Mouse (Mus musculus): ENCODE data around the gene Asdurf. TPM values are rescaled to one million over a fixed set of nuclear protein-coding genes. Genes with fewer than 3 reads are reported as not detected.
"Not testable (repeated sequence)": the region's sequence is repeated elsewhere in the genome, so short reads cannot be mapped to it uniquely, and the experiment has no call there.

Gene Asdurf
- polyA plus RNA-seq (2016; fragmentation: Nextera tagmentation; extraction: Ambion mirVana): not detected in 2 replicates

DNA sequence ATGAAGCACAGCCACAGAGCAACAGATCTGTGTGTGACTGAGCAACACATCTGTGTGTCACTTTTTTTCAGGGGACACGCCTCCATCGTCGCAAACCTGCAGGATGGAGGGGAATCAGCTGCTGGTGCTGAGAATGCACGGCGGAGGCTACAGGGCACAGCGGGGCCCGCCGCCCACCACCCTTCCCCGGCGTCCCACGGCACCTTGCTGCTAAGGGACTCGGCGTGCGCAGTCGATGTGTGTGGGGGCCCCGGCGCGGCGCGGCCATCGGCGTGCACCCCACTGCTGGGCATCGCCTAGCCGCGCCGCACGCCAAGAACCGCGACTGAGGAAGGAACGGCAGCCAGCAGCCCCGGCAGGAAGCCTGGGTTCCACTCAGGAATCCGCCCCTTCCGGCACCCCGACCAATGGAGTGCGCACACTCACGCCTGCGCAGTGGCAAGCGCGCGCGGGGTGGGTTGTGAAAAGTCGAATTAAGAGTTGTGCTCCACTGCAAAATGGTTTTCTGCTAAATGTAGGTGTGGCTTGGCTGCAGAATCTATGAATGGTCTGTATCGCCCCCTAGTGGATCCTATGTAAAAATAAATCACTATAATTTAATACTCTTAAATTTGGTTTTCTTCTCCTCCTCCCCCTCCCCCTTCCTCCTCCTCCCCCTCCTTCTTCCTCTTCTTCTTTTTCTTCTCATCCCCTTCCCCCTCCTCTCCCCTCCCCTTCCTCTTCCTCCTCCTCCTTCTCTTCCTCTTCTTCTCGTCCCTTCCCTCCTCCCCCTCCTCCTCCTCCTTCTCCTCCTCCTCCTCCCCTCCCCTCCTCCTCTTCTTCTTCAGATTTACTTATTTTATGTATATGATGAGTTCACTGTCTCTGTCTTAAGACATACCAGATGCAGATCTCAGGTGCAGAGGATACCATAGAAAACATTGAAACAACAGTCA is at the start of gene Asdurf, which contains the start of the genes Gm28551 and Asnsd1:
Gene Asdurf, minus strand, starts transcription at position 293 of the 935 bp plus-strand sequence.
Gene Gm28551, minus strand, starts transcription at position 341 of the 935 bp plus-strand sequence.
Gene Asnsd1, minus strand, starts transcription at position 426 of the 935 bp plus-strand sequence.
- Histone ChIP-seq H3K27ac (peak within 1 kb of the TSS; percentile 95), H3K4me1 (peaks cover 7% of the 10 kb centered on the region), H3K4me3 (peak within 1 kb of the TSS; percentile 89), H3K36me3 (replicated peaks) (peaks cover 26% of the 10 kb centered on the region), H3K27me3 (ENCODE audit: poor library complexity, severe bottlenecking) (no peaks in the 10 kb centered on the region), H3K9me3 (peaks cover 7% of the 10 kb centered on the region; the same call in 1 of the 2 replicates)
- under 1% methylated on average over 43 of the region's 44 CpGs for WGBS
- peak; percentile 95 for DNase-seq (ENCODE audit: extremely low spot score, low spot score)

DNA sequence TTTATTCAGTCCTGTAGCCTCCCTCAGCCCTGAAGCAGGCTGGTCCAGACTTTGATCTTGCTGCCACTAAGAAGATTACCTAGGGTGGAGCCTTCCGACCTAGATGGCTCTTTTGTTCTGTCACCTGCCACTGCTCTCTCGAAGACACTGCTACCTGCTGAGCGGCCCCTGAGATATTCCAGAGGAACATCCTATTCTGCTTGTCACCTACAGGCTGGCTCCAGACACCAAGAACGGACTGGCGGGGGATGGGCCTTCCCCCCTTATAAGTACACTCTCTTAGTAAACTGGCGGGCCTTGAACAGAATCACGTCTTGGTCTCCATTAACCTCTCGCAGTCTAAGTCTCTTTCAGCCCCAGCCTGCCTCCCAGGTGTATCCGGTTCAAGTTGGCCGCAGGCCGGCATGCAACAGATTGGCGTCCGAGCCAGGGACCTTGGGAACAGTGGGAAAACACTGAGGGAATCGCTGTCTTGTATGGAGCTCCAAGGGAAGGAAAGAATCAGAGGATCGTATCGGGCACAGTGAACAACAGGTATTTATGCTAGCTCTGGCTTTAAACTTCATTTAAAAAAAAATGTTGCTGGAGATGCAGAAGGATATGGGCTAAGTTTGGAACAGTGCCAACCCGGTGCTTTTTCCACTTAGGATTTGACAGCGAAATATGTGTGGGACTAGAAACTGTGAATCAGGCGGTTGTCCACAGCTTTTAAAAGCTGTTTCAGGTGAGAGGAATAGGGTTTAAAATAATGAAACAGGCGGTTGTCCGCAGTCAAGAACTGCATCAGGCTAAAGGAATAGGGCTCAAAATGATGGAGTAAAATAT is 41.7 kb upstream of the Asdurf start:
- WGBS: 34% methylated on average over 21 of the region's 21 CpGs
- H3K4me3 ChIP-seq: peak overlapping the region; percentile 12; the same call in 1 of the 2 replicates
- not testable (repeated sequence) for H3K4me1 ChIP-seq

DNA sequence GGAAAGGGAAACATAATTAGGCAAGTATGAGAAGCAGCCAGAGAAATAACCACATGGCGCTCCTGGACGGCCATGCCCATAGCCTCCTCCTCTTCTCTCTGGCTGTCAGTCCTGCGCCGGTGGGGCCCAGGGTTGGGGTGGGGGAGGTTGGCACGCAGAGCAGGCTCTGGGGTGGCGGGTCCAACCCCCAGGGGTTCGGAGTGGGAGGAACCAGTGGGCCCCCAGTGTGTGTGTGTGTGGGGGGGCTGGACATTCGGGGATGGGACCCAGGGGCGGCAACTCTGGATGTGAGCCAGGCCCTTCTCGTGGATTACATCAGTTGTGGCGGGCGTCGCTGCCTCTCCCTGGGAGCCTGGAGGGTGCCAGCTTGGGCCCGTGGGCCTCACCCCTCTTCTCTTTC is 36.3 kb upstream of the Asdurf start:
- no peak overlapping the region for H3K27ac ChIP-seq
- WGBS: 98% methylated on average over 14 of the region's 14 CpGs
- no peak for DNase-seq (ENCODE audit: extremely low spot score, low spot score)
- H3K9me3 ChIP-seq: peaks cover 16% of the 10 kb centered on the region
- H3K4me3 ChIP-seq: no peak overlapping the region
- no peaks in the 10 kb centered on the region for H3K27me3 ChIP-seq (ENCODE audit: poor library complexity, severe bottlenecking)
- H3K4me1 ChIP-seq: peaks cover under 1% of the 10 kb centered on the region
- H3K36me3 ChIP-seq (replicated peaks): no peaks in the 10 kb centered on the region

More for the DNA sequence above, 41.7 kb upstream of the Asdurf start:
- not testable (repeated sequence) for H3K9me3 ChIP-seq; H3K36me3 ChIP-seq (replicated peaks); DNase-seq (ENCODE audit: extremely low spot score, low spot score); H3K27ac ChIP-seq; H3K27me3 ChIP-seq (ENCODE audit: poor library complexity, severe bottlenecking)

DNA sequence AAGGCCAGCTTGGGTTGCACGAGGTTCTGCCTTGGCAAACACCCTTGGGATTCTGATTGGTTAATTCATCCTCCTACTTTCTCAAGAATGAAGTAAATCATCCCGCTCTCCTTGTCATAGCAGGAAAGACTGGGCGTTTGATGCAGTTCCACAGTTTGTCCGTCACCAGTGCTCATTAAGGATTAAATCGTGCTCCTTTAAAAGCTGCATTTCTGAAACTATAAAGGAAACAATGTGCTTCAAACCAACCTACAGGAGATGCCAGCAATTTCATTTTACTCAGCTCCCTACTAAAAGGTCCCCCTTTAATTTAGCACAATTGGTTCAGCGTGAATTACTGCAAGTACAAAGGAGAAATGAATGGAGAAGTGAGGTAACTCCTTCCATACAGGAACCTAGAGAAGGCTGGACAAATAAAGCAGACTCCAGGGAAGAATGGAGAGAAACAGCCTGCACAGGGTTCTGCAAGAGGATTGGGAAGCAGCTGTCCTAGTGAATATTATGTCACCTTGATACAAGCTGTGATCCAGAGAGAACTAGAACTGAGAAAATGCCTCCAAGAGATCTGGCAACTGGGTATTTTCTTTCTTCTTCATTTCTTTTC is 31.8 kb upstream of the Asdurf start:
- WGBS: 71% methylated on average over 6 of the region's 6 CpGs
- no peaks in the 10 kb centered on the region for H3K27me3 ChIP-seq (ENCODE audit: poor library complexity, severe bottlenecking)
- H3K4me3 ChIP-seq: no peak overlapping the region
- no peaks in the 10 kb centered on the region for H3K4me1 ChIP-seq
- H3K9me3 ChIP-seq: peaks cover 7% of the 10 kb centered on the region
- no peak overlapping the region for H3K27ac ChIP-seq
- DNase-seq (ENCODE audit: extremely low spot score, low spot score): no peak
- no peaks in the 10 kb centered on the region for H3K36me3 ChIP-seq (replicated peaks)

DNA sequence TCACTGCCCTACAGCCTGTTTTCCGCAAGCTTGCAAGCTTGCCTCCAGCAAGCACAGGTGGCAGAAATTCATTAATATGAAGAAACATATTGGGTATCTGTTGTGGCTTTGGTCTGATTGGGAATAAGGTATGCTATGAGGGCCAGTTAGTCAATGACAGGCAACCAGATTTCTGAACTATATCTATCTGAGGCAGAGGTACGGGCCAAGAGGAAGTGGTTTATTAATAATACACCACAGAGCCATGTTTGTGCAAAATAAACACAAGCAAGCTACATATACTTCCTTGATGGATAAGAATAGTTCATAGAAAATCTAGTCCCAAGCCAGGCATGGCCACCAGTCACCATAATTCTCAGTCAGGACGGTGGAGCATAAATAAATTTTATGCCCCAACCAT is 25.3 kb upstream of the Asdurf start:
- Histone ChIP-seq H3K27me3 (ENCODE audit: poor library complexity, severe bottlenecking) (no peaks in the 10 kb centered on the region), H3K4me3 (no peak overlapping the region), H3K9me3 (no peaks in the 10 kb centered on the region), H3K27ac (no peak overlapping the region), H3K36me3 (replicated peaks) (no peaks in the 10 kb centered on the region), H3K4me1 (peaks cover 6% of the 10 kb centered on the region; the same call in 1 of the 2 replicates)
- WGBS: 76% methylated on average over 3 of the region's 3 CpGs
- DNase-seq (ENCODE audit: extremely low spot score, low spot score): no peak

- H3K9me3 ChIP-seq; H3K4me3 ChIP-seq; H3K4me1 ChIP-seq; H3K36me3 ChIP-seq (replicated peaks); H3K27ac ChIP-seq; DNase-seq (ENCODE audit: extremely low spot score, low spot score); H3K27me3 ChIP-seq (ENCODE audit: poor library complexity, severe bottlenecking): not testable (repeated sequence)
- WGBS: 90% methylated on average over 2 of the region's 2 CpGs
These were observed 23.5 kb upstream of the Asdurf start for GRCm38 (mm10) chr1:53375965-53376364.

DNA sequence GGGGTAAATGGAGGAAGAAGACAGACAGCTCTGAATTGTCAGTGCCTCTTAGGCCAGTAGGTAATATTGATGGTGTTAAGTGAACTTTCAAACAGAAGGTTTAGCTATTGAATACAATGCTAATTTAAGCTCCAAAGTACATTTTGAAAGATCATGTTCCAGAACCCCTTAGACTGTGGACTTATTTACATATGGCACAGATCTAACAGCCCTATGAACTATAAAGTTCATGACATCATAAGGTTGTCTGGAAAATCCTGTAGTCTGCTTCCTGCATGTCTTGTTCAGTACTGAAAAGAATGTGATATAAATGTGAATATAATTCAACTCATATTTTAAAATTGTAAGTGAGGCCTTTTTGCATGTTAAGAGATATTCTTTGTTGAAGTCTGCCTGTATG is 6.6 kb upstream of the Asdurf start:
- Histone ChIP-seq H3K4me1 (no peaks in the 10 kb centered on the region), H3K27ac (no peak overlapping the region), H3K9me3 (peaks cover 2% of the 10 kb centered on the region; the same call in 1 of the 2 replicates), H3K36me3 (replicated peaks) (no peaks in the 10 kb centered on the region), H3K27me3 (ENCODE audit: poor library complexity, severe bottlenecking) (no peaks in the 10 kb centered on the region), H3K4me3 (no peak overlapping the region)
- no peak for DNase-seq (ENCODE audit: extremely low spot score, low spot score)

GRCm38 (mm10) chr1:53341071-53341470 is 11.3 kb downstream of the Asdurf start:
- DNase-seq (ENCODE audit: extremely low spot score, low spot score): no peak
- H3K9me3 ChIP-seq: peaks cover 19% of the 10 kb centered on the region; the same call in 1 of the 2 replicates
- H3K27me3 ChIP-seq (ENCODE audit: poor library complexity, severe bottlenecking): no peaks in the 10 kb centered on the region
- no peaks in the 10 kb centered on the region for H3K4me1 ChIP-seq
- peaks cover 60% of the 10 kb centered on the region for H3K36me3 ChIP-seq (replicated peaks)
- H3K27ac ChIP-seq: no peak overlapping the region
- no peak overlapping the region for H3K4me3 ChIP-seq
- 95% methylated on average over 2 of the region's 2 CpGs for WGBS

- peaks cover 19% of the 10 kb centered on the region; the same call in 1 of the 2 replicates for H3K9me3 ChIP-seq
- H3K27ac ChIP-seq; DNase-seq (ENCODE audit: extremely low spot score, low spot score); H3K4me3 ChIP-seq; H3K27me3 ChIP-seq (ENCODE audit: poor library complexity, severe bottlenecking); H3K4me1 ChIP-seq: not testable (repeated sequence)
- peaks cover 24% of the 10 kb centered on the region for H3K36me3 ChIP-seq (replicated peaks)
- WGBS: 77% methylated on average over 2 of the region's 2 CpGs
These were observed 15.0 kb downstream of the Asdurf start for GRCm38 (mm10) chr1:53337403-53337802.

- Histone ChIP-seq H3K4me1 (no peaks in the 10 kb centered on the region), H3K4me3 (no peak overlapping the region)
These were observed 17.0 kb downstream of the Asdurf start for GRCm38 (mm10) chr1:53335465-53335864.

DNA sequence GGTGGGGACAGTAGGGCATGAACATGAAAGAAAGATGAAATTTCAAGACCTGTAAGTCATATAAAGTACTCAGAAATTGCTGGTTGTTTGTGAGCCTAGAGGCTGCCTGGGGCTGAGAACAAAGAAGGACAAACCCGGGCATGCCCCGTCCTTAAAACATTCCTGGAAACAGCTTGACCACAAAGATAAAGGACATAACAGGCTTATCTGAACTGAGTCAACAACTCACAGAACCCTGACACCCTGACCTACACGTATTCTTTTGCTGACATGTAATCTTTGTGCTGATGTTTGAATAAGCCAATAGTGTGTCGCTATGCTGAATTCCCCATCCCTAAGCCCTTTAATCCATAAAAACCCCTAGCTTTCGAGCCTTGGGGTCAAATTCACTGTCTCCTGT is 18.9 kb downstream of the Asdurf start:
- not testable (repeated sequence) for H3K36me3 ChIP-seq (replicated peaks); H3K27me3 ChIP-seq (ENCODE audit: poor library complexity, severe bottlenecking); H3K9me3 ChIP-seq; H3K4me3 ChIP-seq; H3K4me1 ChIP-seq; DNase-seq (ENCODE audit: extremely low spot score, low spot score); H3K27ac ChIP-seq
- WGBS: 79% methylated on average over 5 of the region's 5 CpGs

More at GRCm38 (mm10) chr1:53335465-53335864, 17.0 kb downstream of the Asdurf start:
- Histone ChIP-seq H3K9me3 (peaks cover under 1% of the 10 kb centered on the region; the same call in 1 of the 2 replicates), H3K36me3 (replicated peaks) (peaks cover 4% of the 10 kb centered on the region), H3K27me3 (ENCODE audit: poor library complexity, severe bottlenecking) (no peaks in the 10 kb centered on the region), H3K27ac (no peak overlapping the region)
- no peak for DNase-seq (ENCODE audit: extremely low spot score, low spot score)

- no peaks in the 10 kb centered on the region for H3K27me3 ChIP-seq (ENCODE audit: poor library complexity, severe bottlenecking)
- no peak overlapping the region for H3K27ac ChIP-seq
- H3K9me3 ChIP-seq: no peaks in the 10 kb centered on the region
- WGBS: 92% methylated on average over 5 of the region's 5 CpGs
- no peak overlapping the region for H3K4me3 ChIP-seq
- DNase-seq (ENCODE audit: extremely low spot score, low spot score): no peak
- H3K4me1 ChIP-seq: no peaks in the 10 kb centered on the region
- peaks cover 46% of the 10 kb centered on the region for H3K36me3 ChIP-seq (replicated peaks)
These were observed 27.5 kb downstream of the Asdurf start for GRCm38 (mm10) chr1:53324827-53325494.

All from forebrain, embryonic 10.5 days (tissue).